Mouse (Mus musculus): ENCODE data around the gene S100a5.

DNA sequence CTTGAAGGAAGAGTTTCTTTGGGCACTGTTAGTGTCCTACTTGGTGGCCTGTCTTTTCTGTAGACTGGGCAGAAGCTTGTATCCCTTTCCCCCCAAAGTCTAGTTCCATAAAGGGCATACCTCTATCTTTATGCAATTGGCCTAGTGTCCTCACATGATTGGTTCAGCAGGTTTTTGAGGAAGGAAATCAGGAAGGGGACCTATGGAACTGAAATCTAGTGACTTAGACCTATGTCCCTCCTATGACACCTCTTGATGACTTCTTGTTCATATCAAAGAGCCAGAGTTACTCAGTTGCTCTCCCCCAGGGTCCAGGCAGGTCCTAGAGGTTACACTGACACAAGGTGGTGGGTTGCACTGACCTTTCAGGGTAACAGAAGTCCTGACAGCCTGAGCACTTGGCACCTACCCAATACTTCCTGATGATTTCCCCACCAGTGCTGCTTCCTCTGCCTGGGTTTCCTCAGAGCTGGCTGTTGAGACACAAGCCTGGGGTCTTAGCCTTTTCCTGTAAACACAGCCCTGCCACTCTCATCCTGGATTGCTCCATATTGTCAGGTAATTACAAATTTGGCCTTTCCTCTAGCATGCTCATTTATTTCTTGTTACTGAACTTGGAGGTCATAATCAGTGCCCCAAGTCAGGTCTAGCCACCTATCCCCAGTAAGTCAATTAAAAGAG lies 51.2 kb downstream of the S100a5 start:
- TF ChIP-seq POLR2A (IDR thresholded peaks at IDR 0.05; ENCODE audit: insufficient read depth, low read length) = no peak
- no peak for TF ChIP-seq CTCF (IDR thresholded peaks at IDR 0.05; ENCODE audit: low read depth, low read length)
- no peak for TF ChIP-seq EP300 (IDR thresholded peaks at IDR 0.05; ENCODE audit: insufficient read depth, low read depth, low read length)

Measured in ES-Bruce4 (cell line).